Mouse (Mus musculus) cortical plate, adult 2 months (tissue): ENCODE measurements around the gene Atxn7l3. TPM values are rescaled to one million over a fixed set of nuclear protein-coding genes. Genes with fewer than 3 reads are reported as not detected.
"Not testable (repeated sequence)": the region's sequence is repeated elsewhere in the genome, so short reads cannot be mapped to it uniquely, and the experiment has no call there.

Experiments used
- H3K27ac ChIP-seq: fragments of 200-500 bp; 2 replicates; pipeline ENCODE4 v1.5.1; 2012; ENCODE audit warnings: low read length, control low read depth, inconsistent platforms; ENCODE audit not compliant: insufficient read depth
- H3K4me1 ChIP-seq: fragments of 200-500 bp; 2 replicates; pipeline ENCODE4 v1.6.1; 2011; ENCODE audit warnings: low read length; ENCODE audit not compliant: control insufficient read depth, insufficient read depth
- H3K4me3 ChIP-seq: fragments of 200-500 bp; 2 replicates; pipeline ENCODE4 v1.5.1; 2011; ENCODE audit warnings: mild to moderate bottlenecking, low read length, control low read depth; ENCODE audit not compliant: insufficient read depth
- CTCF ChIP-seq: fragments of 200-500 bp; IDR thresholded peaks from 2 replicates; pipeline ENCODE4 v1.5.1; 2011; ENCODE audit warnings: mild to moderate bottlenecking, control low read depth, low read length; ENCODE audit not compliant: insufficient read depth; ENCODE audit errors: extremely low read depth
- POLR2A ChIP-seq: fragments of 200-500 bp; IDR thresholded peaks from 2 replicates; pipeline ENCODE4 v1.6.1; 2011; ENCODE audit warnings: mild to moderate bottlenecking, low read length, control low read depth; ENCODE audit not compliant: insufficient read depth; ENCODE audit errors: extremely low read depth
- polyA plus RNA-seq: library from polyadenylated mRNA; depleted of rRNA; stranded (reverse); fragments of >200 nt; gene quantifications from 2 replicates; pipeline ENCODE4 v1.2.3, GENCODE M21; 2012

Gene Atxn7l3
- polyA plus RNA-seq, 1 experiment, result 171 TPM

- Histone ChIP-seq H3K27ac (no peak overlapping the region), H3K4me1 (no peaks in the 10 kb centered on the region)
- TF ChIP-seq POLR2A (no peak), CTCF (no peak)
These were observed 7.5 kb downstream of the Atxn7l3 start for GRCm38 (mm10) chr11:102288913-102289312.

GRCm38 (mm10) chr11:102288027-102288804 lies 8.2 kb downstream of the Atxn7l3 start:
- H3K4me3 ChIP-seq, result no peak overlapping the region
- TF ChIP-seq CTCF (no peak), POLR2A (no peak)
- no peak overlapping the region for H3K27ac ChIP-seq
- H3K4me1 ChIP-seq, result no peaks in the 10 kb centered on the region

More at GRCm38 (mm10) chr11:102288913-102289312, 7.5 kb downstream of the Atxn7l3 start:
- no peak overlapping the region for H3K4me3 ChIP-seq

GRCm38 (mm10) chr11:102287485-102287884 lies 8.9 kb downstream of the Atxn7l3 start:
- H3K4me3 ChIP-seq, result no peak overlapping the region

GRCm38 (mm10) chr11:102285095-102285834 lies 11.2 kb downstream of the Atxn7l3 start:
- TF ChIP-seq POLR2A (no peak), CTCF (no peak)
- H3K27ac ChIP-seq, result peak overlapping the region; percentile 34; the same call in 1 of the 2 replicates
- H3K4me1 ChIP-seq, result no peaks in the 10 kb centered on the region

More at GRCm38 (mm10) chr11:102287485-102287884, 8.9 kb downstream of the Atxn7l3 start:
- no peak for TF ChIP-seq POLR2A
- no peak for TF ChIP-seq CTCF
- H3K27ac ChIP-seq, result no peak overlapping the region
- H3K4me1 ChIP-seq, result no peaks in the 10 kb centered on the region

GRCm38 (mm10) chr11:102284501-102285094 lies 11.8 kb downstream of the Atxn7l3 start, which contains the start of gene Tmub2:
Gene Tmub2 (plus strand): TSS chr11:102284931.
- TF ChIP-seq POLR2A (no peak), CTCF (no peak)
- Histone ChIP-seq H3K4me1 (no peaks in the 10 kb centered on the region), H3K27ac (peak within 1 kb of the TSS; percentile 34; the same call in 1 of the 2 replicates), H3K4me3 (peak within 1 kb of the TSS; percentile 70)

More at GRCm38 (mm10) chr11:102285095-102285834, 11.2 kb downstream of the Atxn7l3 start:
- H3K4me3 ChIP-seq, result peak overlapping the region; percentile 70

- TF ChIP-seq POLR2A, result no peak
- TF ChIP-seq CTCF, result no peak
- Histone ChIP-seq H3K4me1 (no peaks in the 10 kb centered on the region), H3K27ac (no peak overlapping the region), H3K4me3 (no peak overlapping the region; the same call in 1 of the 2 replicates)
These were observed 12.5 kb downstream of the Atxn7l3 start for GRCm38 (mm10) chr11:102283922-102284321.

- not testable (repeated sequence) for H3K4me3 ChIP-seq, H3K4me1 ChIP-seq, H3K27ac ChIP-seq
These were observed 16.2 kb downstream of the Atxn7l3 start for GRCm38 (mm10) chr11:102280267-102280666.

GRCm38 (mm10) chr11:102279595-102279994 lies 16.8 kb downstream of the Atxn7l3 start:
- no peak for TF ChIP-seq CTCF
- TF ChIP-seq POLR2A, result no peak
- no peak overlapping the region for H3K27ac ChIP-seq
- H3K4me1 ChIP-seq, result peaks cover 3% of the 10 kb centered on the region; the same call in 1 of the 2 replicates
- no peak overlapping the region for H3K4me3 ChIP-seq

GRCm38 (mm10) chr11:102277754-102278153 lies 18.7 kb downstream of the Atxn7l3 start:
- no peak for TF ChIP-seq POLR2A
- TF ChIP-seq CTCF, result no peak
- peaks cover 3% of the 10 kb centered on the region; the same call in 1 of the 2 replicates for H3K4me1 ChIP-seq
- H3K4me3 ChIP-seq, result no peak overlapping the region
- H3K27ac ChIP-seq, result no peak overlapping the region

- H3K4me3 ChIP-seq, result peak overlapping the region; percentile 33
- H3K4me1 ChIP-seq, result peaks cover 3% of the 10 kb centered on the region; the same call in 1 of the 2 replicates
- TF ChIP-seq CTCF (no peak), POLR2A (no peak)
- no peak overlapping the region for H3K27ac ChIP-seq
These were observed 20.0 kb downstream of the Atxn7l3 start for GRCm38 (mm10) chr11:102276411-102276915.
